Mouse (Mus musculus) bone marrow macrophage, adult 2 months (primary cell): ENCODE measurements around the gene Fnip2. TPM values are rescaled to one million over a fixed set of nuclear protein-coding genes. Genes with fewer than 3 reads are reported as not detected.

ENCODE experiments used
- H3K27ac ChIP-seq: 2 replicates; pipeline ENCODE4 v1.5.1; 2012; ENCODE audit warnings: low read depth, low read length; ENCODE audit not compliant: insufficient read depth
- H3K4me1 ChIP-seq: 2 replicates; pipeline ENCODE4 v1.6.1; 2012; ENCODE audit warnings: low read length; ENCODE audit not compliant: control insufficient read depth, insufficient read depth
- H3K4me3 ChIP-seq: 2 replicates; pipeline ENCODE4 v1.5.1; 2012; ENCODE audit warnings: mild to moderate bottlenecking, low read length, moderate library complexity; ENCODE audit not compliant: insufficient read depth
- CTCF ChIP-seq: IDR thresholded peaks from 2 replicates; pipeline ENCODE4 v1.5.1; 2012; ENCODE audit warnings: low read depth, mild to moderate bottlenecking, low read length, moderate library complexity
- POLR2A ChIP-seq: IDR thresholded peaks from 2 replicates; pipeline ENCODE4 v1.6.1; 2012; ENCODE audit warnings: mild to moderate bottlenecking, low read depth, low read length, borderline replicate concordance
- polyA plus RNA-seq: library from polyadenylated mRNA; stranded (reverse); fragments of >200 nt; gene quantifications from 2 replicates; pipeline ENCODE4 v1.2.4, GENCODE M21; 2012; ENCODE audit not compliant: missing spikeins, insufficient read depth, insufficient read length

The Fnip2 gene
- polyA plus RNA-seq, 1 experiment, result 125 TPM

DNA sequence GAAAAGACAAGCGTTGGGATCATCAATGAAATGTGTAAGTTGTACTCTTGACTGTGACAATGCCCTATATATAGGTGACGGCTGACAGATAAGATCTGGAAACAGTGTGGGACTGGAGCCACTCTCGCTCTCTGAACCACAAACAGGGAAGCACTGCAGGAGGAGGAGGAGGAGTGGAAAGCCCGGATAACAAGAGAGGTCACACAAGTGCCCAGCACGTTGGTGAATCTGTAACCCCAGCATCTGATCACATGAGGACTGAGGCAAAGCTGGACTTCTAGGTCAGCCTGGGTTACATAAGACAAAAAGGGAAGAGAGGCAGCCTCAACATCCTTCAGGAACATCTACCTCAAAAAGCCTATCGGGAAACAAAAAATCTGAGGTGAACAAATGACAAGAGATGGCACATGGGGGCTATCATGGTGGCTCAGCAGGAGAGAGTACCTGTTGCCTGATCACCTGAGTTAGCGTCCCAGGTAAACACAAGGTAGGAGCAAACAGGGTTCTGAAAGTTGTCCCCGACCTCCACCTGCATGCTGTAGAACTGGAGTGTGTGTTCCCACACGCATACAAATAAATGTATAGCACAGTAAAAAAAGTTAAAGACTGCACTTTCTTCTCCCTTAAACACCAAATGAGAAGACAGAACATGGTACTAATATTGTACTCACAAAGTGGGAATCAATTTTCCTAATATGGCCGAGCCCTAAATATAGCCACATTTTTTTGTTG, 2.6 kb downstream of the Fnip2 start:
- Histone ChIP-seq H3K4me1 (peaks cover 35% of the 10 kb centered on the region), H3K4me3 (peak overlapping the region; percentile 95), H3K27ac (peak overlapping the region; percentile 97)
- no peak for TF ChIP-seq POLR2A
- TF ChIP-seq CTCF, result no peak

DNA sequence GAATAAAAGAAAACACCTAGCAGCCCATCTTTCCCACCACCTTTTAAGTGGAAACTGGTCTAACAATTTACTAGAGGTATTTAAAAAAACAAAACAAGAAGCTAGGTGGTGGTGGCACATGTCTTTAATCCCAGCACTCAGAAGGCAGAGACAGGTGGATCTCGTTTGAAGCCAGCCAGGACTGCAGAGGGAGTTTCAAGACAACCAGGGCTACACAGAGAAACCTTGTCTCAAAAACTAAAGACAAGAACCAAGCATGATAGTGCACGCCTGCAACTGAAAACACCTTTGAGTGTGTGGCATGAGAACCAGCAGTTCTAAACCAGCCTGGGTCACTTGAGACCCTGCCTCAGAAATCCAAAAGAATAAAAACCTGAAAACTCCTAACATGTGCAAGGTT, 4.1 kb downstream of the Fnip2 start:
- TF ChIP-seq POLR2A (no peak), CTCF (no peak)
- peaks cover 40% of the 10 kb centered on the region for H3K4me1 ChIP-seq
- no peak overlapping the region for H3K4me3 ChIP-seq
- peak overlapping the region; percentile 24 for H3K27ac ChIP-seq

DNA sequence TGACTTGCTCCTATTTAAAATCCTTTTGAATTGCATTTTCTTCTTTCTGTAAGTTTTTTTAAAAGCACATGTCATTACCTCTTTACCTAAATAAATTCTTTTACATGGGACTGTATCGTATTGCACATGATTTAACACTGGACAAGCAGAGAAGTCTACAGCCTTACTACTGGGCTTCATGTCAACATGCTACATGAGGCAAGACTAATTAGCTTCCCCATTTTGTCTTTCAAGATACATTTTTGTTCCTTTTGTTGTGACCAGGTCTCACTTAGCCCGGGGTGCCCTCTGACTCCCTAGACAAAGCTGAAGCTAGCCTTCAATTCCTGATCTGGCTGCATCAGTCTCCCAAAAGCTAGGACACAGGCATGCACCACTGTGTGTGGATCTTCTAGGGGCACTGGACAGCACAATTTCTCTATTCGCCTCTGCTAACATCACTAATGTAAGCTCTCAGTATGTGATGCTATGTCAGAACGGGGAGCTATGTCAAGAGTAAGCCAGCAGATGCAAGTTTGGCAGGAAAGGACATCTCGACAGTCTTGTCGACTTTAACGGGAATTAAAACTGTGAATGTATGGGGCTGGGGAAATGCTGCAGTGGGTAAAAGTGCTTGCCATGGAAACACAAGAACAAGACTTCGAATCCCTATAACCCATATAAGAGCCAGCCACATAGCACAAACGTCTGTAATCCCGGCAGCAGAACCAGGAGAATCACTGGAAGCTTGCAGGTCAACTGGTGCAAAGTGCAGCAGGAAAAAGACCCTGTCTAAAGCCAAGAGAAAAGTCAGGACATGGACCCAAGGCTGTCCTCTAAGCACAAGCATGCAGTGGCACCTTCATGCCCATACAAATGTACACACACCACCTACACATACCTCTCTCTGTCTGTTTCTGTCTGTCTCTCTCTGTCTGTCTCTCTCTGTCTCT, 5.5 kb downstream of the Fnip2 start:
- Histone ChIP-seq H3K27ac (peak overlapping the region; percentile 68), H3K4me3 (0 out of 2 replicates have a peak overlapping the region, but pooled peaks have one; percentile 11), H3K4me1 (peaks cover 51% of the 10 kb centered on the region)
- TF ChIP-seq POLR2A, result no peak
- TF ChIP-seq CTCF, result no peak

DNA sequence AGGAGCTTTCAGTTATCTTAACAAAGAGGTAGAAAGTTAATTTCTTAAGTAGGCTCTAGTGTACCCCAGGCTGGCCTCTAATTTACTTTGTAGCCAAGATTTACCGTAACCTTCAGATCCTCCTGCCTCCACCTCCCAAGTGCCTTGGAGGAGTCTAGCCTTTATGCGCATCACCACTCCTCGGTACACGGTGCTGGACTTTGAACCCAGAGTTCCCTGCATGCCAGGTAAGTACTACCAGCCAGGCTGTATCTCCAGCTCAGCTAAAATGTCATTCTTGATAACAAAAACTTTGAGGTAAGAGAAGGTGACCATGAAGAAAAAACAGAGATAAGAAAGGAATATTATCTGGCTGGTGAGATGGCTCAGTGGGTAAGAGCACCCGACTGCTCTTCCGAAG, 7.0 kb downstream of the Fnip2 start:
- no peak for TF ChIP-seq POLR2A
- no peak for TF ChIP-seq CTCF
- H3K4me1 ChIP-seq, result peaks cover 58% of the 10 kb centered on the region
- H3K27ac ChIP-seq, result peak overlapping the region; percentile 90
- H3K4me3 ChIP-seq, result no peak overlapping the region

DNA sequence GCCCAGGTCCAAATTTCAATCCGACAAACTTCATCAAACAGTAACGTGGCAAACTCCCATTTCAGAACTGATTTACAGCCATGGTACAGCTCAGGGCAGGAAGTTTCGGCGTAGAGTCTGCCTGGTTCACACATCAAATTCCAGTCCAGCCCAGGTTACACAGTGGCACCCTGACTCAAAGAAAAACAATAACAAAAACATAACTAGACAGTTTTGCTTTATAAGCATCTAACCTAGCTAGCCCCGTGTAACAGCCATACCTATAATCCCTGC, 7.9 kb downstream of the Fnip2 start:
- peaks cover 63% of the 10 kb centered on the region for H3K4me1 ChIP-seq
- peak overlapping the region; percentile 90 for H3K27ac ChIP-seq
- no peak for TF ChIP-seq CTCF
- TF ChIP-seq POLR2A, result no peak
- H3K4me3 ChIP-seq, result peak overlapping the region; percentile 37

DNA sequence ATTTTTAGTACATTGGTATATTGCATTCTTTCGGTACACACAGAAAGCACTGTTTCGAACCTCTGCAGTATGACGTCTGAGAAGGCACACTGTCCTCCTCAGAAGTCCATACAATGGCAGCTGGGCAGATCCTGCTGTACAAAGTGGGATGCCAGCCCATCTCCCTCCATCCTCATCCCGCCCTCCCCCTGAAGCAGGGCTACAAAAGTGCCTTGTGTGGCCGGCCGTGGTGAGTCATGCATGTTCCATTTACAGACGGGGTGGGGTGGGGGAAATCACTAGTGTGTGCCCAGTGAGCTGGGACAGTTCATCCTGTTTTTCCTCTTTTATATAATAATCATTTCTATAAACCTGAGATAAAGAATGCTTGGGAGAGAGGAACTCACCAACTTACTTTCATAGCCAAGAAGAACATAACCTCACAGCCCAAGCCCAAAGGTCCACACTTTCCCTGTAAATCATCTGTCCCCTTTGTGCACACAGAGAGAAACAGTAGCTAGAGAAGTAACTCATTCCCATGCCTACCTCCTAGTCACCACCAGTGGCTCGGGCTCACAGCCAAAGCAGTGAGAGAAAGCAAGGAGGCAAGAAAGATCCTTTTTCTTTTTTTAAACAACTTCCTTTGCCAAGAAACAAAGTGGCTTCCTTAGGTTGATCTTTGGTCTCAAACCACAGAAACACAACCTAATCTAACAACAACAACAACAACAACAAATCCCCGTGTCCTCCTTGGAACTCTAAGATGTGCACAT, 8.4 kb downstream of the Fnip2 start:
- peak overlapping the region; percentile 90 for H3K27ac ChIP-seq
- TF ChIP-seq CTCF (no peak), POLR2A (no peak)
- peak overlapping the region; percentile 37 for H3K4me3 ChIP-seq
- H3K4me1 ChIP-seq, result peaks cover 65% of the 10 kb centered on the region

DNA sequence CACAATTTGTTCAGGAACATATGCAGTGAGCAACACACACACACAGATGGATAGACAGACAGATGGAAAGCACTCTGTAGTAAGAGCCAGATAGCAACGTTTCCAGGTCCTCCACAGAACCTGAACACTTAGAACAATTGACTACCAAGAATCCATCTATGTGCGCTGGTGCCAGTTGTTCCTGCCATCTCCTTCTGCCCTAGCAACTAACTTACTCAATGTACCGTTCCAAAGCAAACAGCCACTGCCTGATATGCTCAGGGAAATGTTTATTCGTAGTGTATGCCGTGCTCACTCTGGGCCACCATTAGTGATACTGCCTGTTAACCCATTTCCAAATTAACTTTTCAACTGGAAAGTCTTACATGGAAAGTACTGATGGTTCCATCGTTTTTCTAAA, 12.5 kb downstream of the Fnip2 start:
- Histone ChIP-seq H3K4me1 (peaks cover 67% of the 10 kb centered on the region), H3K27ac (no peak overlapping the region), H3K4me3 (no peak overlapping the region)
- TF ChIP-seq POLR2A, result no peak
- TF ChIP-seq CTCF, result no peak

DNA sequence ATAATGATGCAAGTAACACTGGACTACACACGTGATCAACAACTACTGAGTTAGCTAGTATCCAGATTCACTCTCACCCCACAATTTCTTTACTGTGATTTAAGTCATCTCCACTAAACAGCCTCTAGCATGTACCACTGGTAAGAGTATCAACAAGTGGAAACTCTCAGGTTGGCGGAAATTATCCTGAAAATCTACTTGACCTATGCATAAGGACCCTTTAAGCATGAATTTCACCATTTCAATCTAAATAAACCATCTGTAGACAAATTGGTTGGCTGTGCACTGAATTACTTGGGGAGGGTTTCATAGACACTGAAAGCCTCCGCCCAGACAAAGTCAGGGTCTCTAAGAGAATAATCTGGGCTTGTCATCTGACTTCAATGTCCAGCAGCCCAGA, 13.8 kb downstream of the Fnip2 start:
- Histone ChIP-seq H3K4me1 (peaks cover 67% of the 10 kb centered on the region), H3K27ac (no peak overlapping the region), H3K4me3 (no peak overlapping the region)
- no peak for TF ChIP-seq POLR2A
- no peak for TF ChIP-seq CTCF

DNA sequence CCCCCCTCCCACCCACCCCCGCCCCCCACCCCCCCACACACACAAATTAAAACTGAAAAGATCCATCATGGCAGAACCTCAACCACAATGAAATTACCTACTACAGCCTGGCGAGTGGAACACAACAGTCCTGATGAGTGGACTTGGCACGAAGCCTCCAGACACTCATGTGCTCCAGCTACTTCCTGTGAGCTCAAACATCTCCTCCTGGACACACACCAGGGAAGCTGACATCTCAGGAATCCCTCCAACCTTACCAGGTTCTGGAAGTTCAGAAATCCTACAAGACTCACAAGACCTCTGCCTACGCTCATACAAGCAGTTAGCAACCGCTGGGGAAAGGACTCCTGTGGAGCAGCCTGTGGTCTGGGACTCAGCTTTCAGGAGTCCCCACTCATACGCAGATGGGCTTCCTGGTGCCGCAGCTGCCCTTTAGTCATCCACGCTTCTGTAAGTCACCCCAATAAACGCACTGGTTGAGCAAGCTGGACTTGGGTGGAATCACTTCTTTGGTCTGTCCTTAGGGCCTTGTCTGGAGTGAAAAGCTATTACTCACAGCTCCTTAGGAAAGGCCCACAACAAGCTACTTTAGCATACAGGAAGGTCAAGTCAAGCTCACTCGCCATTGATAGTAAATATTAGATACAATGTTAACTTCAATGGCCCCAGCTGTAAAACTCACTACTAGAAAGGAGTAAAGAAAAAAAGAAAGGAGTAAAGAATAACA, 15.6 kb downstream of the Fnip2 start:
- peak overlapping the region; percentile 68 for H3K27ac ChIP-seq
- H3K4me3 ChIP-seq, result peak overlapping the region; percentile 15; the same call in 1 of the 2 replicates
- TF ChIP-seq CTCF (no peak), POLR2A (no peak)
- H3K4me1 ChIP-seq, result peaks cover 57% of the 10 kb centered on the region
